Mouse (Mus musculus): Measurements from ENCODE around the gene Creb1.
"Not testable (repeated sequence)": the region's sequence is repeated elsewhere in the genome, so short reads cannot be mapped to it uniquely, and the experiment has no call there.

Creb1 gene

GRCm38 (mm10) chr1:64546070-64546469 lies 13.6 kb downstream of the Creb1 start:
- no peak for DNase-seq

- no peak for DNase-seq
Observed at GRCm38 (mm10) chr1:64549380-64549779, 16.9 kb downstream of the Creb1 start.

- DNase-seq, result no peak
Observed at GRCm38 (mm10) chr1:64551908-64552307, 19.5 kb downstream of the Creb1 start.

GRCm38 (mm10) chr1:64560105-64560504 lies 27.7 kb downstream of the Creb1 start:
- DNase-seq, result no peak

GRCm38 (mm10) chr1:64568206-64568605 lies 35.8 kb downstream of the Creb1 start:
- DNase-seq, result no peak

GRCm38 (mm10) chr1:64576022-64576421 lies 43.6 kb downstream of the Creb1 start:
- no peak for DNase-seq

- DNase-seq, result no peak
Observed at GRCm38 (mm10) chr1:64576732-64577131, 44.3 kb downstream of the Creb1 start.

- DNase-seq, result not testable (repeated sequence)
Observed at GRCm38 (mm10) chr1:64577911-64578310, 45.5 kb downstream of the Creb1 start.

- no peak for DNase-seq
Observed at GRCm38 (mm10) chr1:64578801-64579200, 46.4 kb downstream of the Creb1 start.

- no peak for DNase-seq
Observed at GRCm38 (mm10) chr1:64598926-64599325, 66.5 kb downstream of the Creb1 start.

- no peak for DNase-seq
Observed at GRCm38 (mm10) chr1:64600413-64601077, 68.1 kb downstream of the Creb1 start.

GRCm38 (mm10) chr1:64601242-64601842 lies 68.9 kb downstream of the Creb1 start:
- no peak for DNase-seq

- DNase-seq, result no peak
Observed at GRCm38 (mm10) chr1:64603381-64603780, 70.9 kb downstream of the Creb1 start.

- no peak for DNase-seq
Observed at GRCm38 (mm10) chr1:64609145-64609544, 76.7 kb downstream of the Creb1 start.

GRCm38 (mm10) chr1:64609976-64610375 lies 77.5 kb downstream of the Creb1 start:
- DNase-seq, result no peak

GRCm38 (mm10) chr1:64614311-64614710 lies 81.9 kb downstream of the Creb1 start:
- no peak for DNase-seq

- no peak for DNase-seq
Observed at GRCm38 (mm10) chr1:64614801-64615345, 82.4 kb downstream of the Creb1 start.

GRCm38 (mm10) chr1:64615531-64615991 lies 83.1 kb downstream of the Creb1 start:
- DNase-seq, result no peak

GRCm38 (mm10) chr1:64616076-64616475 lies 83.6 kb downstream of the Creb1 start:
- DNase-seq, result no peak

- no peak for DNase-seq
Observed at GRCm38 (mm10) chr1:64616531-64616880, 84.1 kb downstream of the Creb1 start.

GRCm38 (mm10) chr1:64616881-64617714 lies 84.7 kb downstream of the Creb1 start, which contains the start of gene Mettl21a:
TSS of gene Mettl21a (minus strand) at chr1:64617242.
- peak; percentile 92 for DNase-seq

GRCm38 (mm10) chr1:64617715-64617984 lies 85.2 kb downstream of the Creb1 start:
- DNase-seq, result peak; percentile 89

- no peak for DNase-seq
Observed at GRCm38 (mm10) chr1:64618226-64618625, 85.8 kb downstream of the Creb1 start.

- no peak for DNase-seq
Observed at GRCm38 (mm10) chr1:64621116-64621515, 88.7 kb downstream of the Creb1 start.
